Mouse (Mus musculus): Measurements from ENCODE around the gene Tle3. TPM values are rescaled to one million over a fixed set of nuclear protein-coding genes. Genes with fewer than 3 reads are reported as not detected.

Gene Tle3
- total RNA-seq, 1 experiment, result 57.0 TPM

DNA sequence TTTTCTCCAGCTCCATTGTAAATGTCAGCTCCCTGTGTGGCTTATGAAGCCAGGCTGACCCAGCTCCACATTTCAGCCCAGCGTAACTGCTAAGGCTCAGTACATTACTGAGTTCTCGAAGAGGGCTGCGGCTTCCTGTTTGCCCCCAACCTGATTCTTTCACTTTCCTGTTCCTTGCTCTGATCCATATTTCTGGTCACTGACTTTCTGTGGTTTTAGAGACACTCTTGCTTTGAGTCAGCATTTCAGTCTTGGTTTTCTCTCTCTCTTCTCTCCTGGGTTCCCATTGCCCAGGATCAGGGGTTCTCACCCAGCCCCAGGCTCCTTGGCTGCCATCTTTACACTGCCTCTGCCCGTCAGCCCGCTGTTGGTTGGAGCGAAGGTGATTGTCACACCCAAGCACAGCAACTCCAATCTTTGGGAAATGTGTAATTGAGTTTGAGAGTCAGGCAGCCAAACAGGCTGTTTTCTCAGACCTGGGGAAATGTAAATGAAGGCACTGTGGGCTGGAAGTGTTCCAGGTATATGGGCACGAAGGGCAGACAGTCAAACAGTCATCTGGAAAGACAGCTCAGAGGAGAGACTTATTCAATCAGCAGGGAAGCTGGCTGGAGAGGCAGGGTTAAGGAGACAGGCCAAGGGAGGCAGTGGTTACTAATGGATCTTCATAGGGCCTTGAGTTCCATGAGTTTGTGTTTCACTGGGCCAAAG is 39.8 kb upstream of the Tle3 start:
- no peak for DNase-seq (ENCODE audit: low read depth, low spot score)
- H3K27ac ChIP-seq (ENCODE audit: insufficient read depth, low read depth, low read length, poor library complexity, severe bottlenecking), result no peak overlapping the region
- no peaks in the 10 kb centered on the region for H3K9me3 ChIP-seq (ENCODE audit: control insufficient read depth, insufficient read depth, low read depth, low read length)
- in situ Hi-C loops (cut with MboI; ENCODE audit: low sequenced_read_pairs in 2 of 2, unreplicated experiment in 2 of 2), result no loop called here
- TF ChIP-seq CHD2 (IDR thresholded peaks at IDR 0.05; ENCODE audit: low read depth, low read length) (no peak), ZC3H11A (IDR thresholded peaks at IDR 0.05; ENCODE audit: borderline replicate concordance, low read depth, low read length) (no peak), HCFC1 (IDR thresholded peaks at IDR 0.05; ENCODE audit: borderline replicate concordance, insufficient read depth, low read length) (no peak), MAFK (IDR thresholded peaks at IDR 0.05; ENCODE audit: insufficient read depth, low read depth, low read length) (no peak), ZNF384 (IDR thresholded peaks at IDR 0.05; ENCODE audit: low read depth, low read length) (no peak)
- no peak overlapping the region for H3K4me3 ChIP-seq (ENCODE audit: insufficient read depth in 1 of 2, low read depth in 1 of 2, low read length in 2 of 2, poor library complexity in 1 of 2, severe bottlenecking in 1 of 2)
- peaks cover 4 to 15% of the 10 kb centered on the region in 2 experiments; a peak in 3 of 4 replicates for H3K4me1 ChIP-seq (ENCODE audit: control insufficient read depth in 2 of 2, insufficient read depth in 2 of 2, low read length in 2 of 2, poor library complexity in 1 of 2)
- H3K36me3 ChIP-seq (ENCODE audit: control insufficient read depth, insufficient read depth, low read length, poor library complexity, severe bottlenecking), result no peaks in the 10 kb centered on the region
- no peak overlapping the region for H3K9ac ChIP-seq (ENCODE audit: insufficient read depth, low read depth, low read length, poor library complexity, severe bottlenecking)

DNA sequence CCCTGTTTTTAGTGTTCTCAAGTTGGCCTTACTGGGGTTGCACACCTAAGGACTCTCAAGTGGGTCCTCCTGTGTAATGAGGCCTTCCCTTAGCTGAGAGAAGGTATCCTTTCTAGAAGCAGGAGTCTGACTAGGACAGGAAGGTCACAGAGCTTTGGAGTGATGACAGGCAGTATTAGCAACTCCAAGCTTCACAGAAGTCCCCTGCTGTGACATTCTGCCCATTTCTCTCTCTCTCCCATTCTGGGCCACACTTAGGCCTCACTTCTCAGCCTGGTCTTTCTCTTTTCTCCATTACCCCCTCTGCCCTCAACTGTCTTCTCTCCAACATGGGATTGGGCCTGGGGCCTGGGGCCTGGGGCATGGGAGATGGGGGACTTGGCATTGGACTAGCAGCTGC is 36.0 kb upstream of the Tle3 start:
- Histone ChIP-seq H3K9ac (ENCODE audit: insufficient read depth, low read depth, low read length, poor library complexity, severe bottlenecking) (no peak overlapping the region), H3K27ac (ENCODE audit: insufficient read depth, low read depth, low read length, poor library complexity, severe bottlenecking) (no peak overlapping the region), H3K9me3 (ENCODE audit: control insufficient read depth, insufficient read depth, low read depth, low read length) (no peaks in the 10 kb centered on the region), H3K36me3 (ENCODE audit: control insufficient read depth, insufficient read depth, low read length, poor library complexity, severe bottlenecking) (no peaks in the 10 kb centered on the region), H3K4me1 (ENCODE audit: control insufficient read depth in 2 of 2, insufficient read depth in 2 of 2, low read length in 2 of 2, poor library complexity in 1 of 2) (peaks cover 7 to 20% of the 10 kb centered on the region in 2 experiments; a peak in 3 of 4 replicates), H3K4me3 (ENCODE audit: insufficient read depth in 1 of 2, low read depth in 1 of 2, low read length in 2 of 2, poor library complexity in 1 of 2, severe bottlenecking in 1 of 2) (no peak overlapping the region)
- DNase-seq (ENCODE audit: low read depth, low spot score), result no peak
- TF ChIP-seq MAFK (IDR thresholded peaks at IDR 0.05; ENCODE audit: insufficient read depth, low read depth, low read length), result no peak
- TF ChIP-seq HCFC1 (IDR thresholded peaks at IDR 0.05; ENCODE audit: borderline replicate concordance, insufficient read depth, low read length), result no peak
- no peak for TF ChIP-seq ZNF384 (IDR thresholded peaks at IDR 0.05; ENCODE audit: low read depth, low read length)
- no peak for TF ChIP-seq CHD2 (IDR thresholded peaks at IDR 0.05; ENCODE audit: low read depth, low read length)
- TF ChIP-seq ZC3H11A (IDR thresholded peaks at IDR 0.05; ENCODE audit: borderline replicate concordance, low read depth, low read length), result no peak
- in situ Hi-C loops (cut with MboI; ENCODE audit: low sequenced_read_pairs in 2 of 2, unreplicated experiment in 2 of 2), result no loop called here

DNA sequence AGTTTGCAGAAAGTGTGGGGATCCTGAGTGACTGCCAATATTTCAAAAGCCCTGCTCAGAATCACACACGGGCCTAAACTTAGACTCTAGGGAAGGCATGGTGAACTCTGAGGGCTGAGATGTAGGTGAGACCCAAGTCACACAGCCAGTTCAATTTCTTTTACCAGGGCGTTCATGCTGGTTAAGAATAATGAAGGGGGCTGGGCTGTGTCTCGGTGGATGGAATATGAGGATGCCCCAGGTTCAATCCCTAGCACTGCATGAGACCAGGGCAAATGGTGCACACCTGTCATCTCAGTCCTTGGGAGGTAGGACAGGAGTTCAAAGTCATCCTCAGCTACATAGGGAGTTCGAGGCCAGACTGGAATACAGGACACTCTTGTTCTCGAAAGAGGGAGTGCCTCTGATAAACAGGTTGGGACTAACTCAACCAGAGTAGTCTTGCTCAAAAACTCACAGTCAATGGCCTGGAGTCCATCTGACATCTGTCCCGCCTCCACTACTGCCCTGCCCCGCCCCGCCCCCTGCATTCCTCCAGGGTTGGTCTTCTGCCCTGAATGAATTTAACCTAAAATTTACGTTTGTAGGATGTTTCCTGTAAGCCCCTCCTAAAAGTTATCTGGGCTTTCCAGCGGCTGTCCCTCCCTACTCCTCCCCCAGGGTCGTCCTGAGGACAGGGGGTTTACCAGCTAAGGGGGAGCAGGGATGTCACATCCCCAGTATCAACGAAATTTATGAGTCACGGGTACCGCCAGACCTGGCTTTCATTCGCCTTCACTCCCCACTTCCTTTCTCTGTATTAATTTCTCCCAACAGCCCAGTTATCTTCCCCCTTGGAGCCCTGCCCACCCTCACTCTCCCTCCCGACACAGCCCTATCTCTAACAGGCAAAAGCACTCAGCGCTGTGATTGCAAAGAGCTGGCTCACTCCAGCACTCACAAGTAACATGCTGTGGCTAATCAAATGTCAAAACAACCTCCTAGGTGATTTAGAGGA is 35.3 kb upstream of the Tle3 start:
- in situ Hi-C loops (cut with MboI; ENCODE audit: low sequenced_read_pairs in 2 of 2, unreplicated experiment in 2 of 2), result no loop called here
- H3K27ac ChIP-seq (ENCODE audit: insufficient read depth, low read depth, low read length, poor library complexity, severe bottlenecking), result no peak overlapping the region

DNA sequence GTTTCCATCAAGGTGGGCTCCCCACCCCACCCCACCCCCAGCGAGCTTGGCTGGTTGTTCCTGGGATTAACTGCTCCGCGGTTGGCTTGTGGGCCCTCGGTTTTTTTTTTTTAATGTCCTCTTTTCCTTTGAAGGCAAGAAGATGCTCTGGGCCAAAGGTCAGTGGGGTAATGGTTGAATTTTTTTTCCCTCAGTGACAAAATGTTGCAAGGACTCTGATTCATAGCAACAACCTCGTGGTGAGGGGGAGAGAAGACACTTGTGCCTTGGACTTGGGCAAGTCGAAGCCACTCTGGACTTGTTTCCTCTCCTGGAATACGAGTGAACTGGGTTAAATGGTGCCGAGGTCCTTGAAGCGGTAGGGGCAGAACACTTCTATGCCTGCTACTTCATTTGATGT is 34.5 kb upstream of the Tle3 start:
- Histone ChIP-seq H3K36me3 (ENCODE audit: control insufficient read depth, insufficient read depth, low read length, poor library complexity, severe bottlenecking) (no peaks in the 10 kb centered on the region), H3K9ac (ENCODE audit: insufficient read depth, low read depth, low read length, poor library complexity, severe bottlenecking) (no peak overlapping the region), H3K9me3 (ENCODE audit: control insufficient read depth, insufficient read depth, low read depth, low read length) (no peaks in the 10 kb centered on the region), H3K4me1 (ENCODE audit: control insufficient read depth in 2 of 2, insufficient read depth in 2 of 2, low read length in 2 of 2, poor library complexity in 1 of 2) (peaks cover 7 to 20% of the 10 kb centered on the region in 2 experiments; a peak in 3 of 4 replicates), H3K4me3 (ENCODE audit: insufficient read depth in 1 of 2, low read depth in 1 of 2, low read length in 2 of 2, poor library complexity in 1 of 2, severe bottlenecking in 1 of 2) (no peak overlapping the region), H3K27ac (ENCODE audit: insufficient read depth, low read depth, low read length, poor library complexity, severe bottlenecking) (no peak overlapping the region)
- DNase-seq (ENCODE audit: low read depth, low spot score), result no peak
- in situ Hi-C loops (cut with MboI; ENCODE audit: low sequenced_read_pairs in 2 of 2, unreplicated experiment in 2 of 2), result no loop called here
- TF ChIP-seq CHD2 (IDR thresholded peaks at IDR 0.05; ENCODE audit: low read depth, low read length), result no peak
- TF ChIP-seq MAFK (IDR thresholded peaks at IDR 0.05; ENCODE audit: insufficient read depth, low read depth, low read length), result no peak
- TF ChIP-seq ZNF384 (IDR thresholded peaks at IDR 0.05; ENCODE audit: low read depth, low read length), result no peak
- TF ChIP-seq ZC3H11A (IDR thresholded peaks at IDR 0.05; ENCODE audit: borderline replicate concordance, low read depth, low read length), result no peak
- TF ChIP-seq HCFC1 (IDR thresholded peaks at IDR 0.05; ENCODE audit: borderline replicate concordance, insufficient read depth, low read length), result no peak

More for the DNA sequence above, 35.3 kb upstream of the Tle3 start:
- no peaks in the 10 kb centered on the region for H3K9me3 ChIP-seq (ENCODE audit: control insufficient read depth, insufficient read depth, low read depth, low read length)
- no peaks in the 10 kb centered on the region for H3K36me3 ChIP-seq (ENCODE audit: control insufficient read depth, insufficient read depth, low read length, poor library complexity, severe bottlenecking)
- no peak overlapping the region for H3K4me3 ChIP-seq (ENCODE audit: insufficient read depth in 1 of 2, low read depth in 1 of 2, low read length in 2 of 2, poor library complexity in 1 of 2, severe bottlenecking in 1 of 2)
- DNase-seq (ENCODE audit: low read depth, low spot score), result no peak
- no peak overlapping the region for H3K9ac ChIP-seq (ENCODE audit: insufficient read depth, low read depth, low read length, poor library complexity, severe bottlenecking)
- no peak for TF ChIP-seq CHD2 (IDR thresholded peaks at IDR 0.05; ENCODE audit: low read depth, low read length)
- peaks cover 7 to 20% of the 10 kb centered on the region in 2 experiments; a peak in 3 of 4 replicates for H3K4me1 ChIP-seq (ENCODE audit: control insufficient read depth in 2 of 2, insufficient read depth in 2 of 2, low read length in 2 of 2, poor library complexity in 1 of 2)

Data from ES-E14 (cell line).